Mouse (Mus musculus): ENCODE measurements around the gene Kcnd3.

Gene Kcnd3

GRCm38 (mm10) chr3:105451627-105452555 lies at the start of gene Kcnd3:
TSS of gene Kcnd3 (plus strand) at chr3:105452330.
- DNase-seq (ENCODE audit: low spot score in 2 of 2): peak; percentile 44 to 57

- no peak for DNase-seq (ENCODE audit: low spot score in 2 of 2)
These were observed 49.5 kb upstream of the Kcnd3 start for GRCm38 (mm10) chr3:105402676-105403075.

DNA sequence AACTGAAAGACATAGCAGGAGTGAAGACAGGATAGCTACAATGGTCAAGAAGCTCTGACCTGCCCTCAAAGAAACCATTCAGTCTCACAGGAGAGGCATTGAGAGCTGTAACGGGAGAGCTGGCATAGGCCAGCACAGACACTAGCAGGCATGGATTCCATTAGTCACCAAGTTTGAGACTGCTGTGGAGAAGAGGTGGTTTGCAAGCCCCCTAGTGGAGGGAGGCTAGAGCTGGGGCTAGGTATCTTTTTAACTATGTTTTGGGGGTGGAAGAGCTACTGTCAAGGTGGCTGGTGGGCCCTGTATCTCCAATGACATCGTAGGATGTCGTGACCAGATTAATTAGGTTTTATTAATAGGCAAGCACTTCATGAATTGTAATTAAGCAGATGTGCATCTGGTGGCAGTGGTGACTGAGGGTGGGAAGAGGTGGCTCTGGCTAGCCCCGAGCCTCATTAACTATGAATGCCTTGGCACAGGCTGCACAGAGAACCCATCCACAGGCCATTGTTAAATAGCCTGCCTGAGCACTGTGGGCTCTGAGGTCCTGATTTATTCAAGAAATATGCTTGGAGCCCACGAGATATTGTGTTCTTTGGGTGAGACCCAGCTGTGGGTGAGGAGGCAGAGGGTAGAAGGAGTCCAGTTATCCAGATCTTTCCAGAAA lies 48.6 kb upstream of the Kcnd3 start:
- DNase-seq (ENCODE audit: low spot score in 2 of 2): no peak

GRCm38 (mm10) chr3:105404077-105404446 lies 48.1 kb upstream of the Kcnd3 start:
- DNase-seq (ENCODE audit: low spot score in 2 of 2): no peak

DNA sequence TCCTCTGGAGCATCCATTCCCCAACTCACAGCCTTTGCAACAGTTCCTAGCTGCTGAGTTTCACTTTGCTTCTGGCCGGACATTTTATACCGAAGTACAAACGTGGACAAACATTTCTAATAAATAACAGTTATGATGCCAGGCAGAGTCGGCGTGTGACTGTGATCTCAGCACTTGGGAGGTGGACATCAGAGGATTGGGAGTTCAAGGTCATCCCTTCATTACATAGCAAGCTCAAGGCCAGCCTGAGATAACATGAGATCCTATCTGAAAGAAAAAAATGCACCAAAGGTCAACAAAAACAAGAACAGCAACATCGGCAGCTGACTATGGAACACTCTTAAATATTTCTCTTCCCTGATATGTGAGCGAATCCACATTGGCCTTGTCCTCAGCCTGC lies 46.6 kb upstream of the Kcnd3 start:
- DNase-seq (ENCODE audit: low spot score in 2 of 2): no peak

- no peak for DNase-seq (ENCODE audit: low spot score in 2 of 2)
These were observed 46.1 kb upstream of the Kcnd3 start for GRCm38 (mm10) chr3:105406036-105406435.

DNA sequence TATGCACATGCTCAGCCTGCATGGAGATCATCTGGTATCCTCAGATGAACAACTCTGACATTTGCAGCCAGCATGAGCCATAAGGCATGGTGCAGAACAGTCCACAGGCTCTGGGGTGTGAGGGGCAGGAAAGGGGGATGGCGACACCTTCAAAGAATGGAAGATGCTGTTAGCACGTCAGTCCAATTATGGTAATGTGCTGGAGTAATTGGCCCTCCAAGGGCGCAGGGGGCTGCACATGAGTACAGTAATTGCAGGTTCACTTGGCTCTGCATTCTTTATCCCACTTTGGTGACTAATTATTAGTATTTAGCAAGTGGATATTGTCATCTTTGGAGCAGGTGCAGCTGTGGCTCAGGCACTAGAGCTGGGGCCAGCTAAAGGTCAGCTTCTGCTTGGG lies 43.9 kb upstream of the Kcnd3 start:
- no peak for DNase-seq (ENCODE audit: low spot score in 2 of 2)

DNA sequence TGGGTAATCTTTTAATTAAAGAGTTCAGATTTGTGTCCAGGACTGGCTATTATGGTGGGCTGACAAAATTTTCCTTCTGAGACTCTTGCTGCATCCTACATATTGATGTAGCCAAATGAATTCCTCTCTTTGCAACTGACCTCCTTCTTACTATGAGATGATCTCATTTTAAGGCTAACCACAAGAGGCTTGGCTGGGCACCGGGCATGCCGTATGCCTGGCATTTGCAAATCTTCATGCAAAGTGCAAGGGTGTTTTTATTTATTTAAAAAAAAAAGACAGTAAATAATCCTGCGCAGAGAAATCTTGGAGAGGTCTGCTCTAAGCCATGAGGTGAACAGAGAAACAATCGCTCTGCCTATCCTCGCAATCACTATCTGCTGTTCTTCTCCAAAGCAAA lies 41.3 kb upstream of the Kcnd3 start:
- no peak for DNase-seq (ENCODE audit: low spot score in 2 of 2)

DNA sequence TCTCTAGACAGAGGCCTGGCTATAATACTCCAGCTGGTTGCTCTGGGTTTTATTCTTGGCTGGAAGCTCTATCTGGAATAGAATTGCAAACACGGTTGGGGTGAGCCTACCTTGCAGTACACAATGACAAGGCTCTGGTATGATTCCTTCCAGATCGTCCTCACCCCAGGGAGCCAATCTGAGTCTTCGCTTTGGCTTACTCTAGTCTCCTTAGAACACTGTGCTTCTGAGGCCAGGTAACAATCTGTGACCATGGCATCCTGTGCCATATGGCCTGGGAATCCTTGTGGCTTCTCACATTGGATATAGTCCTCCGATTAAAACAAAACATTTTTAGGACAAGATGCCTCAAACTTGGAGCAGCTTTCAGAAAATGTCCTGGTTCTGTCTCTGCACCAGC lies 40.4 kb upstream of the Kcnd3 start:
- DNase-seq (ENCODE audit: low spot score in 2 of 2): no peak

- DNase-seq (ENCODE audit: low spot score in 2 of 2): peak in 1 of 2 experiments; percentile 10
These were observed 39.9 kb upstream of the Kcnd3 start for GRCm38 (mm10) chr3:105412229-105412628.

- no peak for DNase-seq (ENCODE audit: low spot score in 2 of 2)
These were observed 39.4 kb upstream of the Kcnd3 start for GRCm38 (mm10) chr3:105412681-105413080.

GRCm38 (mm10) chr3:105418441-105418840 lies 33.7 kb upstream of the Kcnd3 start:
- no peak for DNase-seq (ENCODE audit: low spot score in 2 of 2)

DNA sequence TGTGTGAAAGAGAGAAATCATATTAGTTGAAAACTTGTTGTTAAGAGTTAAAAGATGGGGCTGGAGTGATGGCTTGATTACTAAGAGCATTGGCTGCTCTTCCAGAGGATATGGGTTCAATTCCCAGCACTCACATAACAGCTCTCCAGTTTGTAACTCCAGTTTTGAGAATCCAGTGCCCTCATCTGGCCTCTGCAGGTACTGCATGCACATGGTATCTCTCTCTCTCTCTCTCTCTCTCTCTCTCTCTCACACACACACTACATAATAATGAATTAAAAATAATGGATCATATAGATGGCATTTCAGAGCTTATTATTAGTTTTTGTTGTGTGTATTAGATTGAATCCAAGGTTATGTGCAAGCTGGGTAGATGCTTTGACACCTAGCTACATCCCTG lies 29.7 kb upstream of the Kcnd3 start:
- no peak for DNase-seq (ENCODE audit: low spot score in 2 of 2)

- no peak for DNase-seq (ENCODE audit: low spot score in 2 of 2)
These were observed 28.7 kb upstream of the Kcnd3 start for GRCm38 (mm10) chr3:105423427-105423826.

GRCm38 (mm10) chr3:105428586-105428985 lies 23.5 kb upstream of the Kcnd3 start:
- DNase-seq (ENCODE audit: low spot score in 2 of 2): no peak

GRCm38 (mm10) chr3:105436383-105436782 lies 15.7 kb upstream of the Kcnd3 start:
- DNase-seq (ENCODE audit: low spot score in 2 of 2): peak in 1 of 2 experiments; percentile 45

GRCm38 (mm10) chr3:105436971-105437370 lies 15.2 kb upstream of the Kcnd3 start:
- DNase-seq (ENCODE audit: low spot score in 2 of 2): no peak

DNA sequence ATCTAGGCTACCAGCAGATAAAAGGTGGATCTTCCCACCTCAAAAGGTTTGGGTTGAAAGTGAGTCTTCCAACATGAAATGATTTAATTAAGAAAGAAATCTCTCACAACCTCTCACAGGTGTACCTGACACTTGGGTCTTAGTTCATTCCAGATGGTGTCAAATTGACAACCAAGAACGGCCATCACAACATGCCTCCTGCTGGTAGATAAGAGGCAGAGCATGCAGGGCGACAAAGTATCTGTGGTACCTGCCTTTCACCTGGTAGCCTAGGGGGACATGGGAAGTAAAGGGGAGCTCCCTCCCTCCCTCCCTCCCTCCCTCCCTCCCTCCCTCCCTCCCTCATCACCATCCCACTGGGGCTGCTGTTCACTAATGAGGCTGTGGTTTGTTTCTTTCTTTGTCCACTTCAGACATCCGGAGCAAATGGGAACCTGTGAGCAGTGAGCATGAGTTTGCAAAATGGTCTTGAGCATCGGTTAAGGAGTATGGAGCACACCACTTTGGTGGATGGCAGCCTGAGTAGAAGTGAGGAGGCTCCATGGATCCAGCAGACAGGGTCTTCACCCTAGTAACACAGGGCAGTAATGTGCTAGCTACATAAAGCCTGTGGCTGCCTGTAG lies 11.1 kb upstream of the Kcnd3 start:
- DNase-seq (ENCODE audit: low spot score in 2 of 2): no peak

- DNase-seq (ENCODE audit: low spot score in 2 of 2): peak; percentile 68 to 77
These were observed 1.3 kb upstream of the Kcnd3 start for GRCm38 (mm10) chr3:105450641-105451470.

DNA sequence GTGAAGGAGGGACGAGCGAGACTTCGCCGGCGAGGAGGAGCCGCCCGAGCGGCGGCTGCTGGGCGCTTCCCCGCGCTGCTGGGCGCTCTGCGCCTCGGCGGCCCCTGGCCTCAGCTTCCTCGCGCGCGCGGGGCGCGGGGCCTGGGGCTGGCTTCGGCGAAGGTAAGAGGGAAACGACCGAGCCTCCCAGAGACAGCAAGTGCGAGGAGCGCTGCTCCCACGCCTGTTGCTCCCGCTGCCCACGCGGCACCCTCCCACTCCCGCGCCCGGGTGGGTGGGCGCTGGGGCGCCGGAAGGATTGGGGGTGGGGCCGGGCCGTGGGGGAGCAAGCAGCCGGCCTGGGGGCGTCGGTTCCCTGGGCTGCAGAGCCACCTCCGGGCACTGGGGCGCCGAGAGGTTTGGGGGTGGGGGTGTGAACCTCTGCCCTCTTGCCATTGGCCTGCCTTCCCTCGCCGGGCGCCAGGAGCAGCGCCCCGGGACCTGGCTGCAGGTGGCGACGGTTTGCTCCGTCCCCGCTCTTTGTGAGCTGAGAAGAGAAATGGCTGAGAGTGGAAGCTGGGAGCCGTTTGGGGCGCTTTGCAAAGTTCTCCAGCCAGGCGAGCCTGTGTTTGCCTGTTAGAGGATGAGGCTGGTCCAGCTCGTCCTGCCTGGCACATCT lies 555 bp downstream of the Kcnd3 start:
- DNase-seq (ENCODE audit: low spot score in 2 of 2): peak; percentile 57 to 58
